Mouse (Mus musculus) kidney, postnatal 25 days (tissue): ENCODE data around the gene Slc7a7.
"Not testable (repeated sequence)": the region's sequence is repeated elsewhere in the genome, so short reads cannot be mapped to it uniquely, and the experiment has no call there.

Experiments used
- DNase-seq, 2 experiments: peaks; one replicate each; pipeline ENCODE4 v3.0.0; 2021; ENCODE audit warnings: mixed read lengths in 2 of 2

The Slc7a7 gene

GRCm38 (mm10) chr14:54371460-54371859, 46.1 kb downstream of the Slc7a7 start:
- DNase-seq = peak in 1 of 2 experiments; percentile 34

DNA sequence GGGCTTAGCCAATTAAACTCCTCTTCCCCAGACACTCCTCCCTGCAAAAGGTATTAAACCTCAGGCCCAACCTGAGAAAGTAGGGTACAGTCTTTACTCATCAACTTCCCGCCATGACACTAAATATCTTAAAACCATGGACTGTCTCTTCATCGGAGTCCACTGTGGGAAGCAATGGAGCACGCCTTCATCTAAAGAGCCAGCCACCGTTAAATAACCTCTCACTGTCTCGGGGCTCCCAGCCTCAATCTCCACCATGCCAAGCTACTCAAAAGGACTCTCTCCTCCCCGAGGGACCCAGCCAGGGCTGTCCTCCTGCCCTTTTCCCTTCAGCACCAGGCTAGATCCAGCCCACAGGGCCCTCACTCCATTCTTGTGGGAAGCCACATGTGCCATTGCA, 47.0 kb downstream of the Slc7a7 start:
- peak in 1 of 2 experiments; percentile 24 for DNase-seq

DNA sequence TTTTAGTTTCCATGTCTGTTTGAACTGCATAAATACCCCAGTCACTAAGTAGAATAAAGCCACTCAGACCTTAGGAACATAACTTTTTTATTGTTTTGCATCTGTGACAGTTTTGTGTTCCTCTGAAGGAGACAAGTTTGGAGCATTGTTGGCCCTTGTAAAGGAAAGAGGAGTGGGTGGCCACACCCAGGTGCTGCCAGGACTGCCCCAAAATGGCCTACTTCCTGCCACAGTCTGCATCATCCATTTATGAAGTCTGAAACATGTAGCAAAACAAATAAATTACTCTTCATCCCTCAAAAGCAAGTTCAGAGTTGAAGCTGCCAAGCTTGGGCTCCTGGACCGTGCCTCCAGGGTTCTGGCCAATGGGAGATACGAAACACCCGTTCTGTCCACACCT, 48.2 kb downstream of the Slc7a7 start:
- peak in 1 of 2 experiments; percentile 18 for DNase-seq

DNA sequence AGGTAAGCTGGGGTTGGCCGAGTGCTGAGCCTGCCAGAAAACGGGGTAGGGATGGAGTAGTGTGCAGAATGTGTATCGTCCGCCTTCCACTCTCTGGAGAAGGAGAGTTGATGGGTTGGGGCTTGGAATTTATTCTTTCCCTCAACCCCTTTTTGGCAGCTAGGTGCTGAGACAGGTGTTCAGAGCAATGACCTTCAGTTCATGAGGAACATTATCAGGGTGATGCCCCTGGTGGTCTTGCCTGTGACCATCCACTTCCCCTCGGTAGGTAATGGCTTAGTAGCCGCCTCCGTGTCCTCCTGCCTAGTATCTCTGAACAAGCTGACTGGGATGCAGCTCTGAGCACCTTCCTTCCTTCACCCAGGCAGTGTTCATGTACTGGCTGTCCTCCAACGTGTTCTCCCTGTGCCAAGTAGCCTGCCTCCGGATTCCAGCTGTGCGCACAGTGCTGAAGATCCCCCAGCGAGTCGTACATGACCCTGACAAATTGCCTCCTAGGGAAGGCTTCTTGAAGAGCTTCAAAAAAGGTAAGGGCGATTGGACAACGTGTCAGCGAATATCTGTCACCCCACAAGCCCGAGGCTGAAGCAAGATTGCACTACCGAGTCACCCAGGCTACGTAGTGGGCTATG, 50.0 kb downstream of the Slc7a7 start:
- DNase-seq = peak; percentile 34 to 62

GRCm38 (mm10) chr14:54366581-54366980, 51.0 kb downstream of the Slc7a7 start:
- DNase-seq = peak in 1 of 2 experiments; percentile 36

DNA sequence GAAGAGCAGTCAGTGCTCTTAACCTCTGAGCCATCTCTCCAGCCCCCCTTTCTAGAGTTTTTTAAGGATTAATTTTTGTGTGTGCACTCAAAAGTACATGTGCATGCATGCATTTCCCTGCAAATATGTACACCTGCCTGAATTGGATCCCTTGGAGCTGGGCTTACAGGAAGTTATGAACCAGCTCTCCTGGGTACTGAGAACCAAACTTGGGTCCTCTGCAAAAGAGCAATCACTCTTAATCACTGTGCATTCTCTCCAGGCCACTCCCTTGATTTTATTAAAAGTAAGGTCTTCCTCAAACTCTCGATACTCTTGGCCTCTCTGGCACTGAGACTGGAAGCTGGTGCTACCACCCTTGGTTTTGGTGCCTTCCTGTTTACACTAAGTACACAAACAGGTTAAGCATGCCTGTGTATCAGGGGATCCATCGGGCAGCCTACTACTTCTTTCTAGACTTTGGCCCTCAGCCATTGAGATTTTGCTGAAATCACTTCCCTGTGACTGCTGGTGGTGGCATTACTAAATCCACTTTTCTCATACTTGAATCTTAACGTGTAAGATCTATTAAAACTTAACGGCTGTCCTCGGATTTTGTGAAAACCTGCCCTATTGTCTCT, 52.4 kb downstream of the Slc7a7 start:
- DNase-seq = peak in 1 of 2 experiments; percentile 31

DNA sequence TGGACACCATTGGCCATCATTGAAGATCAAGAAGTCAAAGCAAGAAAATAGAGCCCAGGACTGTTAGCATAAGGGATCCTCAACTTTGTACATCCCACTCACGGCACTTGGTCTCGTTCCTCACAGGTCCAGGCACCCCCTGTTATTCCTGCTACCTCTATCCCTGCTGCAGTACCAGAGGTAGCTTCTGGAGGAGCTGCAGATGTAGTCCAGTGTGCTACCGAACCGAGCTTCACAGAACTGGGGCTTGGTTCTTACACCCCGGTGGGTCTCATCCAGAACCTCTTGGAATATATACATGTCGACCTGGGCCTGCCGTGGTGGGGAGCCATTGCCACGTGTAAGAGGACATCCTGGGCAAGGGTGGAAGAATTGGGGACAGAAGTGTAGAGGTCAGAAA, 54.4 kb downstream of the Slc7a7 start:
- no peak for DNase-seq

DNA sequence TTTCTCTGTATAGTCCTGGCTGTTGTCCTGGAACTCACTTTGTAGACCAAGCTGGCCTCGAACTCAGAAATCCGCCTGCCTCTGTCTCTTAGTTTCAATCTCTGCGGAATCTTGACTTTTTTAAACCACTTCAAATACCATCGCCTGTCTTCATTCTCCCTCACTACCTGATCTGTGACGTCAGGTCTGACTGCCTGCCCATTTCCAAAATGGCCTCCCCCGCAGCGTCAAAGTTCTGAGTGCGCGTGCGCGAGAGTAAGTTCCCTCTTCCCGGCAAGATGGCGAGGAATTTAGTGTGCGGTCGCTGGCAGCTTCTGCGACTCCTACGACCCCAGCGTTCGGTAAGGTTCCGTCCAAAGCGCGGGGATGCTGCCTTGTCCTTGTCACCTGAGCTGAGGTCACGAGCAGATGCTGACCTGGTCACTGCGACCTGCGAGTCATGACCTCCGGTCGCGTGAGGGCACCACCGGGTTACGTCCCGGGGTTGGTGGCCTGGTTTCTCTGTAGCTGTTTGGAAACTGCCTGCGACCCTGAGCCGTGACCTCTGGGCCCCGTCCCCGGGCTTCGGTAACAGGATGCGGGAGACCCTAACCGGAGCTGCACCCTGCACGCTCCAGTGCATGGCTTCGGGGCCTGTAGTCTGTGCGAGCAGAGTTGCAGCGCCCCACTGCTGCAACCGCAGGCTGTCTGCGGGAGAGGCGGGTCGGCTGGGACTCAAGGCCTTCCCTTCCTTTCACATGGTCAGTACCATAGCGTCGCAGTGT, 56.8 kb downstream of the Slc7a7 start, which contains the start of gene Oxa1l:
TSS of gene Oxa1l (plus strand) at position 258 of the 764 bp plus-strand sequence.
- peak; percentile 95 to 96 for DNase-seq

- DNase-seq = no peak
Observed at GRCm38 (mm10) chr14:54354406-54354805, 63.2 kb downstream of the Slc7a7 start.

DNA sequence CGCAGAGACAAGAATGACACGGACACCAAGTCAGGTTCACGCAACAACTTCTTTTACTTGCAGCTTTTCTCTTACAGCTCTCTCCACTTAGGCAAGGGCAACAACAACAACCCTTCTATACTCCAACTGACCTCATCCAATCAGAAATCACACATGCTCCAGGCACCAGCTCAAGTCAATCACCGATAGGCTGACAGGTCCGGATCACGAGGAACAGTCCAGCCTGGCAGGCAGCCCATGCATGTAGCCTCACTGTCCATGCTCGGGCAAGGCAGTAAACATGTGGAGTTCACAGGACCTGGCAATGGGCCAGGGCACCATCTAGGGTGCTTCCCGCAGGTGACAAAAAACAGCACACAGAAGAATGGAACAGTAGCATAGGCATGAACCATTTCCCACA, 65.3 kb downstream of the Slc7a7 start:
- no peak for DNase-seq

DNA sequence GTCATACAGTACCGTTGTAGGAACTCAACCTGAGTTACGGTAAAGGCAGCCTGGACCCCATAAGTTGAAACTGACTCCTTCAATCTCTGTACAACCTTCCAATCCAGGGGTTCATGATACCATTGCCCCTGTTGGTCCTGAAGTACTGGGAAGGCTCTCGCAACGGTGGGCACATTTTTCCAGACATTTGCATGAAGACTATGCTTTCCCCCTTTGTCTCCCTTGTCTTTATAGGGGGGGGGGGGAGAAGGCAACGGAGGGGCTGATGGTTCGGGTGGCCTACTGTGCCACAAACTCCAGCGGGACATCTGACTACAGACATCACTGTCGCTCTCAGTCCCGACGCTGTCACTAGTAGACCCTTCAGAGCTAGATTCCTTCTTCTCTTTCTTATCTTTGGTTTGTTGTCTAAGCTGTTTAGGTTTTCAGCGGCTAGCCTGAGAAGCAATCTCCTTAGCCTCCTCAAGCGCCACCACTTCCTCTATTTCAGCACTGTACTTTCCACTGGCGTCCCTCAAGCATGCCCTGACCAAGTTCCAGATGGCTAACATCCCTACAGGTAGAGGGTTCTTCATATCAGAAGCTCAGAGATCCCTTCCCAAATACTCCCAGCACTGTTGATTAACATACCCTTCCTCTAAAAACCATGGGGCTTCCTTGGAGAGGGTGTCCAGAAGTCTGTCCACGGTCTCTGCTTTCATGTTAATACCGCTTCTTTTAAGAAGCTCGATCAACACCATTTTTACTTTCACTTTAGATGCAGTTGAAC, 66.6 kb downstream of the Slc7a7 start:
- DNase-seq = not testable (repeated sequence)

DNA sequence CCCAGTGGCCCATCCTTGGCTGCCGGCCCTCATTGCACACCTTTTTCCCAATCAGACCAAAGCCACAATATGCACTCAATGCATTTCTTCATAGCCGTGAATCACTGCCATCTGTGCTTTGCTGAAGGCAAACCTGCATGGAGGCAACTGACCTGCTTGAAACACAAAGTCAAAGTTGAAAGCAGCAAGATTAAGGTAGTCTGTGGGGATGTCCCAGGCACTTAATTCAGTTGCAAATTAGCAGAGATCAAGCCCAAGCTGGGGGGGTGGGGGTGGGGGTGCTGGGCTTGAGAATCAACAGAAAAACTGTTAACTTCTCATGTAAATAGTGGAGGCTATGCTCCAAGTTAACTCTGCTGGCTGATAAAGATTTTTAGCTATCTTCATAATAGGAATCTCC, 75.8 kb downstream of the Slc7a7 start:
- DNase-seq = not testable (repeated sequence)

GRCm38 (mm10) chr14:54340836-54341235, 76.7 kb downstream of the Slc7a7 start:
- DNase-seq = no peak

DNA sequence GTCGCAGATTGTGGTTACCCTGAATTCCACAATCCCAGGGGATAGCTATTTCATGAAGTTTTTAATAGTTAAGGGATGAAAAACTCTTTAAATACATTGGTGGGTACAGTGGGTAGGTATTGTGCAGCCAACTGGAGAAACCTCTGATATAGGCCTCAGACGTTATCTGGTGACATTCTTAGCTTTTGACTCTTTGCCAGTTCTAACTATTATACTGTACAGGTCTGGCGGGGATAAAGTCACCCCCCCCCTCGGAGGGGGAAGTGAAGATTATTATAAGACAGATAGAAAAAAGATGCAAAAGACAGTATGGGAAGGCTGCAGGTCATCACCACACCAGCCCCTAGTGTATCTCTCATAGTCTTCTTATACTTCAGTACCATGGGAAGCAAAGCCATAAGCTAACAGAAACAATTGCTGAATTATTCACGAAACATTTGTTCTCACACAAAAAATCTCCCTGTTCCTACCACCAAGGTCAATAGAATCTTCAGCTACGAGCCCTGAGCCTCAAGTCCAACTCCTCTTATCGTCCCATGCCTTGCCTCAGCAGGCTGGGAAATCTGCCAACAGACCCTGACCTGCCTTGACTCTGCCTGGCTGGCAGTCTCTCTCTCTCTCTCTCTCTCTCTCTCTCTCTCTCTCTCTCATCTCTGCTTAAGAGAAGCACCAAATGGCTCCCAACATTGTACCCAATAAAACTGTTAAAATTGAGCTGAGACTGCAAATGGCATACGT, 84.0 kb downstream of the Slc7a7 start:
- peak; percentile 44 to 74 for DNase-seq

DNA sequence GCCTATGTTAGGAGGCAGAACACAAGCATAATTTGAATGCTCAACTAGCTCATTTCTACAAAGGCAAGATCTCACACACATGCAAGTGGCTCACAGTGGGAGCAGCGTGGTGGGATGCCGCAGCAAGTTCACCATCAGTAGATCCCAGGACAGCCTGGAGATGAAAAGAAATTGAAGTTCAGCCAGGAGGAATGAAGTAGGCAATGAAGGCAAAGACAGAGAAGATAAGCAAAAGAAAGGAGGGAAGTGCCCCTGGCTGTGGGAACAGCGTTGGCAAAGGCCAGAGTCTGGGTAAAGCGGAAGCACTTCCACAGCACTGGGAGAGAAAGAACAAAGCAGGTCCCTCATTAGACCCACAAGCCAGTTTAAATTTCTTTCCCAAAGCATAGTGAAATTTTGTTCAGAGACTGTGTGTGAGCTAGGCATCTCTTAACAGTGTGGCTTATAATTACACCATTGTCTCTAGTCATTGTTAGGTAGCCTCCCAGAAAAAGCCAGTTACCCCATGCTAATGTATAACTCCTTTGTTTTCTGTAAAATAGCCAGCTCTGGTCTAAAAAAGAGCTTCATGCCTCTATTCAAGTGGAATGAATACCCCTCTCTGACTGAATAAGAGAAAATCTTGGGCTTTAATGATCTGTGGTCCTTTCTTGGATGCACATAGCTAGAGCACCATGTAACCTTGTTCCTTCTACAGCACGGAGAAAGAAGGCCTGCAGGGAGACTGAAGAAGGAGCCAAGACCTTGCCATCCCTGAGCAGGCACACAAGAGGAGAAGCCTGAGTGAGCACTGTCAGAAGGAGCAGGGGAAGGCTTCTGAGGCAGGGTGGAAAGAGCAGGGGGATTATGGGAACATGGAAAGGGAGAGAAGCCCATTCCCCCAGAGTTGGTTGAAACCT, 85.2 kb downstream of the Slc7a7 start:
- DNase-seq = no peak

- DNase-seq = no peak
Observed at GRCm38 (mm10) chr14:54331178-54331577, 86.4 kb downstream of the Slc7a7 start.

- DNase-seq = no peak
Observed at GRCm38 (mm10) chr14:54329201-54329600, 88.4 kb downstream of the Slc7a7 start.

DNA sequence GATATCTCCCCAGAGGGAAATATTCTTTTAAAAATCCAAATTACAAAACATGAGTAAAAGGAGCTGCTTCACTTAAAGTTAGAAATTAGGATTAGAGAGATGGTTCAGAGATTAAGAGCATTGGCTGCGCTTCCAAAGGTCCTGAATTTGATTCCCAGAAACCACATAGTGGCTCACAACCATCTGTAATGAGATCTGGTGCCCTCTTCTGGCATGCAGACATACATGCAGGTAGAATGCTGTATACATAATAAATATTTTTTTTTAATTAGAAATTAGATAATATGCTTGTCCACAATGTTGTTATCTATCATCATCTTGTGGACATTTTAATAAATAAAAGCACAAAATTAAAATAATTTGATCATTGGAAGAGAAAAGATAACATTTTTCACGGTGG, 89.0 kb downstream of the Slc7a7 start:
- DNase-seq = no peak

GRCm38 (mm10) chr14:54324486-54324885, 93.1 kb downstream of the Slc7a7 start:
- DNase-seq = no peak

DNA sequence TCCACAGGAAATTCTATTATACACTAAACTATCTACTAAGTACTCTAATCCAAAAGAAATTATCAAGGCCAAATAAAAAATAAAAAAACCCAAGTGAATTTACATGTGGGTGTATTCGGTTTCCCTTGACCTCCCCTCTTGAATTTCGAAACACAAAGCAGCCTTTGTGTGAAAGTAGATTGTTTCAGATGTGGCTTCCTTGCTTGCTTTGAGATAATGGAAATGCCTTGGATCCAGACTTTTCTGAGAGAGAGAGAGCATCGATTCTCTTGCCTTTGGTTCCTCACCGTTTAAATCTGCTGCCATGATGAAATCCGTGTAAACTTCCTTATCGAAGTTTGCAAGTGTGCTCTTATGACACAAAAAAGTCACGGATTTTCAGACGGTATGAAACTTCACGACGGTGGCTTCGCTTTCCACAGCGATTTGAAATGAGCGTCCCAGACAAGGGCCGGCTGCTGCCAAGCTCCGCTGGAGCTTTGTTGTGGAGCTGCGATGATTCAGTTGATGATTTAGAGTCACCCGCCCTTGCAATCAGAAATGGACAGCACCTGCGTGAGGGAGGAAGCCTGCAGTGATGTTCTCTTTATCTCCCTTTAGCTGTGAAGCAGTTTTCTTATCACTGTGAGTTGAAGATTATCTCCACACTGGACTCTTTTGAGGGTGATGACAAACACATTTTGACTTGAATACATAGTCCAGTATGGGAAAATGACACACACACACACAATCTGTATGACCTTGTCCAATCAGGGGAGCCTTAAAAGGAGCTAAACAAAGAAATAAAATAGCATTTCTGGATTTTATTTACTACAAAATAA, 95.8 kb downstream of the Slc7a7 start:
- no peak for DNase-seq
